Mouse (Mus musculus): Measurements from ENCODE around the gene Fgd4. TPM values are rescaled to one million over a fixed set of nuclear protein-coding genes. Genes with fewer than 3 reads are reported as not detected.
"Not testable (repeated sequence)": the region's sequence is repeated elsewhere in the genome, so short reads cannot be mapped to it uniquely, and the experiment has no call there.

The Fgd4 gene
- polyA plus RNA-seq, 1 experiment from 2014 or later = 7.1 TPM

GRCm38 (mm10) chr16:16559016-16559877 is 41.1 kb downstream of the Fgd4 start:
- ATAC-seq (replicated peaks; ENCODE audit: insufficient number of reproducible peaks, low FRiP score, low TSS enrichment, low read depth) = peak; percentile 37; the same call in 1 of the 2 replicates
- Histone ChIP-seq H3K9me3 (replicated peaks; ENCODE audit: control insufficient read depth, low read length) (no peaks in the 10 kb centered on the region), H3K27ac (replicated peaks; ENCODE audit: low read depth, low read length) (peak overlapping the region; percentile 54), H3K36me3 (replicated peaks; ENCODE audit: control insufficient read depth, insufficient read depth, low read depth, low read length) (no peaks in the 10 kb centered on the region), H3K4me2 (ENCODE audit: low read depth, low read length) (peak overlapping the region; percentile 19; the same call in 1 of the 2 replicates), H3K4me1 (ENCODE audit: control insufficient read depth, insufficient read depth, low read length) (no peaks in the 10 kb centered on the region; the same call in 1 of the 2 replicates), H3K9ac (replicated peaks; ENCODE audit: low read length) (peak overlapping the region; percentile 4; the same call in 1 of the 2 replicates), H3K4me3 (ENCODE audit: low read depth, low read length) (peak overlapping the region; percentile 27), H3K27me3 (ENCODE audit: control insufficient read depth, insufficient read depth, low read length) (no peaks in the 10 kb centered on the region)
- 34% methylated on average over 3 of the region's 3 CpGs for WGBS
- no peak for DNase-seq (ENCODE audit: low spot score)

- Histone ChIP-seq H3K4me2 (ENCODE audit: low read depth, low read length) (no peak overlapping the region), H3K27me3 (ENCODE audit: control insufficient read depth, insufficient read depth, low read length) (no peaks in the 10 kb centered on the region), H3K36me3 (replicated peaks; ENCODE audit: control insufficient read depth, insufficient read depth, low read depth, low read length) (no peaks in the 10 kb centered on the region), H3K9ac (replicated peaks; ENCODE audit: low read length) (no peak overlapping the region), H3K27ac (replicated peaks; ENCODE audit: low read depth, low read length) (no peak overlapping the region), H3K4me1 (ENCODE audit: control insufficient read depth, insufficient read depth, low read length) (no peaks in the 10 kb centered on the region; the same call in 1 of the 2 replicates), H3K4me3 (ENCODE audit: low read depth, low read length) (no peak overlapping the region), H3K9me3 (replicated peaks; ENCODE audit: control insufficient read depth, low read length) (no peaks in the 10 kb centered on the region)
- WGBS = 84% methylated on average over 4 of the region's 4 CpGs
- DNase-seq (ENCODE audit: low spot score) = no peak
- ATAC-seq (replicated peaks; ENCODE audit: insufficient number of reproducible peaks, low FRiP score, low TSS enrichment, low read depth) = no peak
Observed at GRCm38 (mm10) chr16:16557738-16558137, 42.6 kb downstream of the Fgd4 start.

- no peak overlapping the region for H3K4me2 ChIP-seq (ENCODE audit: low read depth, low read length)
- ATAC-seq (replicated peaks; ENCODE audit: insufficient number of reproducible peaks, low FRiP score, low TSS enrichment, low read depth) (no peak), DNase-seq (ENCODE audit: low spot score) (no peak)
- H3K36me3 ChIP-seq (replicated peaks; ENCODE audit: control insufficient read depth, insufficient read depth, low read depth, low read length) = no peaks in the 10 kb centered on the region
- H3K9ac ChIP-seq (replicated peaks; ENCODE audit: low read length) = no peak overlapping the region
- no peaks in the 10 kb centered on the region for H3K4me1 ChIP-seq (ENCODE audit: control insufficient read depth, insufficient read depth, low read length)
- no peak overlapping the region for H3K27ac ChIP-seq (replicated peaks; ENCODE audit: low read depth, low read length)
- no peak overlapping the region for H3K4me3 ChIP-seq (ENCODE audit: low read depth, low read length)
- no peaks in the 10 kb centered on the region for H3K27me3 ChIP-seq (ENCODE audit: control insufficient read depth, insufficient read depth, low read length)
- no peaks in the 10 kb centered on the region for H3K9me3 ChIP-seq (replicated peaks; ENCODE audit: control insufficient read depth, low read length)
- 66% methylated on average over 2 of the region's 2 CpGs for WGBS
Observed at GRCm38 (mm10) chr16:16554098-16554497, 46.3 kb downstream of the Fgd4 start.

- Histone ChIP-seq H3K27me3 (ENCODE audit: control insufficient read depth, insufficient read depth, low read length) (no peaks in the 10 kb centered on the region), H3K27ac (replicated peaks; ENCODE audit: low read depth, low read length) (no peak overlapping the region), H3K4me3 (ENCODE audit: low read depth, low read length) (no peak overlapping the region), H3K9ac (replicated peaks; ENCODE audit: low read length) (no peak overlapping the region), H3K36me3 (replicated peaks; ENCODE audit: control insufficient read depth, insufficient read depth, low read depth, low read length) (no peaks in the 10 kb centered on the region), H3K9me3 (replicated peaks; ENCODE audit: control insufficient read depth, low read length) (no peaks in the 10 kb centered on the region), H3K4me1 (ENCODE audit: control insufficient read depth, insufficient read depth, low read length) (no peaks in the 10 kb centered on the region), H3K4me2 (ENCODE audit: low read depth, low read length) (no peak overlapping the region)
- ATAC-seq (replicated peaks; ENCODE audit: insufficient number of reproducible peaks, low FRiP score, low TSS enrichment, low read depth) (no peak), DNase-seq (ENCODE audit: low spot score) (no peak)
- 75% methylated on average over 2 of the region's 2 CpGs for WGBS
Observed at GRCm38 (mm10) chr16:16552197-16552596, 48.2 kb downstream of the Fgd4 start.

GRCm38 (mm10) chr16:16549105-16549504 is 51.2 kb downstream of the Fgd4 start:
- Histone ChIP-seq H3K4me3 (ENCODE audit: low read depth, low read length) (no peak overlapping the region), H3K4me2 (ENCODE audit: low read depth, low read length) (no peak overlapping the region), H3K27me3 (ENCODE audit: control insufficient read depth, insufficient read depth, low read length) (no peaks in the 10 kb centered on the region), H3K4me1 (ENCODE audit: control insufficient read depth, insufficient read depth, low read length) (no peaks in the 10 kb centered on the region), H3K9me3 (replicated peaks; ENCODE audit: control insufficient read depth, low read length) (no peaks in the 10 kb centered on the region), H3K36me3 (replicated peaks; ENCODE audit: control insufficient read depth, insufficient read depth, low read depth, low read length) (no peaks in the 10 kb centered on the region), H3K9ac (replicated peaks; ENCODE audit: low read length) (no peak overlapping the region), H3K27ac (replicated peaks; ENCODE audit: low read depth, low read length) (no peak overlapping the region)
- WGBS = 91% methylated on average over 2 of the region's 2 CpGs
- DNase-seq (ENCODE audit: low spot score) (no peak), ATAC-seq (replicated peaks; ENCODE audit: insufficient number of reproducible peaks, low FRiP score, low TSS enrichment, low read depth) (no peak)

- no peak for ATAC-seq (replicated peaks; ENCODE audit: insufficient number of reproducible peaks, low FRiP score, low TSS enrichment, low read depth)
- 67% methylated on average over 1 of the region's 1 CpGs for WGBS
- no peaks in the 10 kb centered on the region for H3K36me3 ChIP-seq (replicated peaks; ENCODE audit: control insufficient read depth, insufficient read depth, low read depth, low read length)
Observed at GRCm38 (mm10) chr16:16546657-16547056, 53.7 kb downstream of the Fgd4 start.

GRCm38 (mm10) chr16:16542956-16543441 is 57.4 kb downstream of the Fgd4 start:
- no peak overlapping the region for H3K4me3 ChIP-seq (ENCODE audit: low read depth, low read length)
- WGBS = 61% methylated on average over 3 of the region's 3 CpGs
- H3K4me2 ChIP-seq (ENCODE audit: low read depth, low read length) = no peak overlapping the region
- DNase-seq (ENCODE audit: low spot score) (no peak), ATAC-seq (replicated peaks; ENCODE audit: insufficient number of reproducible peaks, low FRiP score, low TSS enrichment, low read depth) (no peak)
- H3K36me3 ChIP-seq (replicated peaks; ENCODE audit: control insufficient read depth, insufficient read depth, low read depth, low read length) = no peaks in the 10 kb centered on the region
- no peak overlapping the region for H3K27ac ChIP-seq (replicated peaks; ENCODE audit: low read depth, low read length)
- H3K27me3 ChIP-seq (ENCODE audit: control insufficient read depth, insufficient read depth, low read length) = no peaks in the 10 kb centered on the region
- no peaks in the 10 kb centered on the region for H3K9me3 ChIP-seq (replicated peaks; ENCODE audit: control insufficient read depth, low read length)
- no peaks in the 10 kb centered on the region for H3K4me1 ChIP-seq (ENCODE audit: control insufficient read depth, insufficient read depth, low read length)
- no peak overlapping the region for H3K9ac ChIP-seq (replicated peaks; ENCODE audit: low read length)

More at GRCm38 (mm10) chr16:16546657-16547056, 53.7 kb downstream of the Fgd4 start:
- no peak overlapping the region for H3K9ac ChIP-seq (replicated peaks; ENCODE audit: low read length)
- no peak overlapping the region for H3K4me3 ChIP-seq (ENCODE audit: low read depth, low read length)
- no peak for DNase-seq (ENCODE audit: low spot score)
- no peaks in the 10 kb centered on the region for H3K27me3 ChIP-seq (ENCODE audit: control insufficient read depth, insufficient read depth, low read length)
- H3K4me2 ChIP-seq (ENCODE audit: low read depth, low read length) = no peak overlapping the region
- H3K9me3 ChIP-seq (replicated peaks; ENCODE audit: control insufficient read depth, low read length) = no peaks in the 10 kb centered on the region
- H3K27ac ChIP-seq (replicated peaks; ENCODE audit: low read depth, low read length) = no peak overlapping the region
- H3K4me1 ChIP-seq (ENCODE audit: control insufficient read depth, insufficient read depth, low read length) = no peaks in the 10 kb centered on the region

- not testable (repeated sequence) for H3K9ac ChIP-seq (replicated peaks; ENCODE audit: low read length); ATAC-seq (replicated peaks; ENCODE audit: insufficient number of reproducible peaks, low FRiP score, low TSS enrichment, low read depth); H3K36me3 ChIP-seq (replicated peaks; ENCODE audit: control insufficient read depth, insufficient read depth, low read depth, low read length); H3K4me1 ChIP-seq (ENCODE audit: control insufficient read depth, insufficient read depth, low read length); DNase-seq (ENCODE audit: low spot score); H3K4me2 ChIP-seq (ENCODE audit: low read depth, low read length); H3K4me3 ChIP-seq (ENCODE audit: low read depth, low read length); H3K9me3 ChIP-seq (replicated peaks; ENCODE audit: control insufficient read depth, low read length); H3K27me3 ChIP-seq (ENCODE audit: control insufficient read depth, insufficient read depth, low read length); H3K27ac ChIP-seq (replicated peaks; ENCODE audit: low read depth, low read length)
- WGBS = 70% methylated on average over 2 of the region's 2 CpGs
Observed at GRCm38 (mm10) chr16:16539396-16539795, 61.0 kb downstream of the Fgd4 start.

Data from embryonic facial prominence, embryonic 11.5 days (tissue).